Mouse (Mus musculus) forebrain, embryonic 16.5 days (tissue): Measurements from ENCODE around the gene Ccr2. TPM values are rescaled to one million over a fixed set of nuclear protein-coding genes. Genes with fewer than 3 reads are reported as not detected.
"Not testable (repeated sequence)": the region's sequence is repeated elsewhere in the genome, so short reads cannot be mapped to it uniquely, and the experiment has no call there.

Source experiments
- ATAC-seq: fragments of 200-750 bp; cut with Nextera tagmentation; 2 replicates; pipeline ENCODE4 v1.8.0; 2017; ENCODE audit warnings: mild to moderate bottlenecking, moderate library complexity
- H3K27ac ChIP-seq: fragments of 300-500 bp; sonication (generic); 2 replicates; pipeline ENCODE4 v1.5.1; 2014; ENCODE audit warnings: low read length, control low read depth
- H3K27me3 ChIP-seq: fragments of 300-500 bp; sonication (generic); replicated peaks from 2 replicates; pipeline ENCODE4 v1.6.1; 2014; ENCODE audit warnings: low read length; ENCODE audit not compliant: control insufficient read depth, insufficient read depth
- H3K36me3 ChIP-seq: fragments of 300-500 bp; sonication (generic); 2 replicates; pipeline ENCODE4 v1.6.1; 2014; ENCODE audit not compliant: control insufficient read depth, insufficient read depth
- H3K4me1 ChIP-seq: fragments of 300-500 bp; sonication (generic); replicated peaks from 2 replicates; pipeline ENCODE4 v1.6.1; 2014; ENCODE audit warnings: low read length; ENCODE audit not compliant: control insufficient read depth, insufficient read depth
- H3K4me2 ChIP-seq: fragments of 300-500 bp; sonication (generic); 2 replicates; pipeline ENCODE4 v1.6.1; 2014; ENCODE audit warnings: mild to moderate bottlenecking, low read length, control low read depth
- H3K4me3 ChIP-seq: fragments of 300-500 bp; sonication (generic); replicated peaks from 2 replicates; pipeline ENCODE4 v1.5.1; 2014; ENCODE audit warnings: mild to moderate bottlenecking, low read length, control low read depth
- H3K9ac ChIP-seq: fragments of 300-500 bp; sonication (generic); replicated peaks from 2 replicates; pipeline ENCODE4 v1.6.1; 2014; ENCODE audit warnings: low read depth, low read length, control low read depth
- H3K9me3 ChIP-seq: fragments of 300-500 bp; sonication (generic); 2 replicates; pipeline ENCODE4 v1.6.1; 2016; ENCODE audit warnings: low read length; ENCODE audit not compliant: control insufficient read depth
- whole genome bisulfite sequencing: fragments of 180-500 bp; shearing (Covaris S2); extraction: QIAGEN DNeasy Blood & Tissue Kit; methylation state at CpG from one replicate; pipeline ENCODE4 v1.1.7; 2014; 5-methylcytosine and 5-hydroxymethylcytosine counted together
- polyA plus RNA-seq: library from polyadenylated mRNA; unstranded; fragments of >200 nt; fragmentation: Nextera tagmentation; extraction: Ambion mirVana; gene quantifications from 2 replicates; pipeline ENCODE4 v1.2.1, GENCODE M21; 2015

The Ccr2 gene
- polyA plus RNA-seq, result 0.16 TPM in 1 of 2 replicates, not detected in the other

- Histone ChIP-seq H3K27ac (no peak within 1 kb of the TSS), H3K4me2 (no peak within 1 kb of the TSS), H3K9ac (no peak within 1 kb of the TSS), H3K9me3 (no peaks in the 10 kb centered on the region), H3K27me3 (no peaks in the 10 kb centered on the region), H3K4me1 (no peaks in the 10 kb centered on the region), H3K4me3 (no peak within 1 kb of the TSS), H3K36me3 (no peaks in the 10 kb centered on the region)
- ATAC-seq, result no peak
- WGBS, result 82% methylated on average over 4 of the region's 4 CpGs
These were observed at the start of gene Ccr2 for GRCm38 (mm10) chr9:124101723-124102122. Ccr2 (plus strand) TSS chr9:124101950.

DNA sequence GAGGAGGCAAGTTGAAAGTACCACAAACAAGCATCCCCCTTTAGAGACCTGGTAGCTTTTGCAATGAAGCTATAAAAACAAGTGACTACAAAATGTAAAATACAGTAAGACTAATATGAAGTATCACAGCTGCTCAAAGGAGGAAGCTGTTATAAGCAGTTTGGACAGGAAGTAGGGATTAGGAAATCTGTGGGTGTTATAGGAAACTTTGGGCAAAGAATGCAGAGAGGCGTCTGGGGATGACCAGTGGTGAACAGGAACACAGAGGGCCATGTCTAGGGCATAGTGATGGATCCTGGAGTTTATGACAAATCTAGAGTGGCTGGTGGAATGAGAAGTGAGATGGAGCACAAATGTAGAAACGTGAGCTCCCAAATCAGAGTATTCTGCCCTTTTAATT, 48.2 kb upstream of the Ccr2 start:
- 68% methylated on average over 2 of the region's 2 CpGs for WGBS
- H3K4me1 ChIP-seq, result no peaks in the 10 kb centered on the region
- no peak overlapping the region for H3K4me2 ChIP-seq
- no peak overlapping the region for H3K4me3 ChIP-seq
- H3K27ac ChIP-seq, result no peak overlapping the region
- H3K9me3 ChIP-seq, result no peaks in the 10 kb centered on the region
- H3K36me3 ChIP-seq, result no peaks in the 10 kb centered on the region
- H3K9ac ChIP-seq, result no peak overlapping the region
- ATAC-seq, result no peak
- no peaks in the 10 kb centered on the region for H3K27me3 ChIP-seq

GRCm38 (mm10) chr9:124056158-124056709, 45.5 kb upstream of the Ccr2 start:
- 89% methylated on average over 3 of the region's 3 CpGs for whole genome bisulfite sequencing
- Histone ChIP-seq H3K4me3 (no peak overlapping the region), H3K27ac (no peak overlapping the region), H3K27me3 (no peaks in the 10 kb centered on the region), H3K4me2 (no peak overlapping the region), H3K9ac (no peak overlapping the region), H3K36me3 (no peaks in the 10 kb centered on the region), H3K9me3 (no peaks in the 10 kb centered on the region), H3K4me1 (no peaks in the 10 kb centered on the region)
- no peak for ATAC-seq

GRCm38 (mm10) chr9:124059660-124060352, 41.9 kb upstream of the Ccr2 start:
- H3K4me1 ChIP-seq, result no peaks in the 10 kb centered on the region
- no peak overlapping the region for H3K9ac ChIP-seq
- H3K4me2 ChIP-seq, result no peak overlapping the region
- no peaks in the 10 kb centered on the region for H3K9me3 ChIP-seq
- no peak overlapping the region for H3K4me3 ChIP-seq
- 70% methylated on average over 2 of the region's 2 CpGs for WGBS
- H3K36me3 ChIP-seq, result no peaks in the 10 kb centered on the region
- ATAC-seq, result no peak
- no peak overlapping the region for H3K27ac ChIP-seq
- no peaks in the 10 kb centered on the region for H3K27me3 ChIP-seq

- H3K36me3 ChIP-seq, H3K4me3 ChIP-seq, ATAC-seq, H3K4me1 ChIP-seq, H3K4me2 ChIP-seq, H3K9ac ChIP-seq, H3K27ac ChIP-seq, H3K27me3 ChIP-seq, H3K9me3 ChIP-seq: not testable (repeated sequence)
- WGBS, result 67% methylated on average over 3 of the region's 3 CpGs
These were observed 40.0 kb upstream of the Ccr2 start for GRCm38 (mm10) chr9:124061474-124062432.

- H3K36me3 ChIP-seq, result no peaks in the 10 kb centered on the region
- no peaks in the 10 kb centered on the region for H3K4me1 ChIP-seq
- ATAC-seq, result no peak
- H3K9me3 ChIP-seq, result no peaks in the 10 kb centered on the region
- no peaks in the 10 kb centered on the region for H3K27me3 ChIP-seq
- no peak overlapping the region for H3K9ac ChIP-seq
- H3K4me3 ChIP-seq, result no peak overlapping the region
- H3K27ac ChIP-seq, result no peak overlapping the region
- H3K4me2 ChIP-seq, result no peak overlapping the region
These were observed 35.1 kb upstream of the Ccr2 start for GRCm38 (mm10) chr9:124066572-124067103.

- no peak overlapping the region for H3K27ac ChIP-seq
- H3K4me2 ChIP-seq, result no peak overlapping the region
- WGBS, result 65% methylated on average over 2 of the region's 2 CpGs
- no peak overlapping the region for H3K4me3 ChIP-seq
- H3K36me3 ChIP-seq, result no peaks in the 10 kb centered on the region
- H3K27me3 ChIP-seq, result no peaks in the 10 kb centered on the region
- ATAC-seq, result no peak
- H3K4me1 ChIP-seq, result no peaks in the 10 kb centered on the region
- H3K9me3 ChIP-seq, result no peaks in the 10 kb centered on the region
- H3K9ac ChIP-seq, result no peak overlapping the region
These were observed 33.4 kb upstream of the Ccr2 start for GRCm38 (mm10) chr9:124068098-124069058.

DNA sequence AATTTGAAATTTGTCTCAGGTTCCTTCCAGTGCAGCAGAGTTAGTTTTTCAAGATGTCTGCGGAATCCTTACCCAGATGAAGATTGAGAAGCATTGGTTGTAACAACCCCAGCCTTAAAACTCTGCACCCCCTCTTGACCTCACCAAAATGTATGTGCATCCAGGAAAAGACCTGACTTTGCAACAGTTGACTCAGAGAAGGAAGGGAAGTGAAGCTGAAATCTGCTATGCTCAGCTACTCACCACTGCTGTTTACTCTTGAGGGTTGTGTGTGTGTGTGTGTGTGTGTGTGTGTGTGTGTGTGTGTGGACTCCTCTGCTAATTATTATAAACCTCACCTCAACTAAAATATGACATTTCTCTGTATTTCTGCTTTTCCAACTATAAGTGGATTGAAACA, 30.2 kb upstream of the Ccr2 start:
- no peak for ATAC-seq

More for the DNA sequence above, 30.2 kb upstream of the Ccr2 start:
- no peaks in the 10 kb centered on the region for H3K36me3 ChIP-seq
- H3K27me3 ChIP-seq, result no peaks in the 10 kb centered on the region
- no peaks in the 10 kb centered on the region for H3K9me3 ChIP-seq
- H3K9ac ChIP-seq, result no peak overlapping the region
- H3K27ac ChIP-seq, result no peak overlapping the region
- H3K4me1 ChIP-seq, result no peaks in the 10 kb centered on the region
- no peak overlapping the region for H3K4me3 ChIP-seq
- H3K4me2 ChIP-seq, result no peak overlapping the region
- WGBS, result 88% methylated on average over 1 of the region's 1 CpGs
